Comparison of ENCODE assay signal across 19 mouse cellular contexts in the genomic region with DNA sequence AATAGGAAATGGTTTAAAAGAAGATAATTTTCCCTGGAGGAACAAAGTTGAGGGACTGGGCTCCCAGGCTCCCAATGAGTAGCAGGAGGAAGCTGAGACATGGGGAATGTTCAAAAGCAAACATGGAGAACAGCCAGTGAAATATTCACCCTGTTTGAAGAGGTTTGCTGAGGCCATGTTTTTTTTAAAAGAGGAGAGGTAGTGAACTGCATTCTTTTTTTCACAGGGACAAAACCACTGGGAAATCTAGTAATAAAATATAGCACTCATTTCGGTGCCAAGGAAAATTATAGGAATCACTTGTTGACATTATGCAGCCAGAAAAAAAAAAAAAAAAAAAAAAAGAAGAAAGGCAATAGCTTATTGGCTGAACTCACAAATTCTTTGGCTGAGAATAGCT.
A peak's percentile ranks its signal among the peaks of the same experiment; 100 is the strongest.
DNase-seq lines count a peak whose midpoint lies in the region; ATAC-seq and TF ChIP-seq lines count a peak whose summit lies in the region.
"Had no signal": no experiment of that assay in that cellular context is flagged by ENCODE, and none has a peak within 500 bp of the region (broad histone marks: within the 10 kb centered on the region; RNA-seq: fewer than 3 reads in every experiment).

No protein-coding gene starts in this region.

- no peaks in the 10 kb centered on the region for H3K9me3 ChIP-seq in limb, embryonic 13.5 days
- H3K9me3 ChIP-seq in limb, embryonic 10.5 days (replicated peaks) = no peaks in the 10 kb centered on the region
- H3K9me3 ChIP-seq in lung, postnatal 0 days (ENCODE audit: low read length) = no peaks in the 10 kb centered on the region
- H3K9me3 ChIP-seq: forebrain, embryonic 12.5 days; heart, embryonic 12.5 days; hindbrain, embryonic 10.5 days had no signal

- WGBS in kidney, adult 2 months = 70% methylated on average over 1 of the region's 1 CpGs
- 62% methylated on average over 1 of the region's 1 CpGs for WGBS in limb, embryonic 13.5 days
- WGBS in limb, embryonic 10.5 days = 86% methylated on average over 1 of the region's 1 CpGs
- WGBS in lung, postnatal 0 days = 28% methylated on average over 1 of the region's 1 CpGs
- WGBS in thymus, adult 2 months = 92% methylated on average over 1 of the region's 1 CpGs

- no peak for TF ChIP-seq EP300 in lung, postnatal 0 days (IDR thresholded peaks at IDR 0.05)

- no peak overlapping the region for H3K27ac ChIP-seq in kidney, adult 2 months (ENCODE audit: insufficient read depth, low read depth, low read length)
- H3K27ac ChIP-seq in limb, embryonic 13.5 days = no peak overlapping the region
- no peak overlapping the region for H3K27ac ChIP-seq in limb, embryonic 10.5 days
- no peak overlapping the region for H3K27ac ChIP-seq in lung, postnatal 0 days (ENCODE audit: low read length)
- H3K27ac ChIP-seq in thymus, adult 2 months (ENCODE audit: control insufficient read depth, insufficient read depth, low read length) = no peak overlapping the region
- H3K27ac ChIP-seq: forebrain, embryonic 12.5 days; hindbrain, embryonic 10.5 days; hindbrain, embryonic 14.5 days had no signal

- no peaks in the 10 kb centered on the region for H3K4me1 ChIP-seq in kidney, adult 2 months (ENCODE audit: control insufficient read depth, insufficient read depth, low read length)
- H3K4me1 ChIP-seq in limb, embryonic 13.5 days = no peaks in the 10 kb centered on the region
- no peaks in the 10 kb centered on the region for H3K4me1 ChIP-seq in limb, embryonic 10.5 days
- H3K4me1 ChIP-seq in lung, postnatal 0 days (ENCODE audit: insufficient read depth, low read depth, low read length) = no peaks in the 10 kb centered on the region
- H3K4me1 ChIP-seq in thymus, adult 2 months (replicated peaks; ENCODE audit: control insufficient read depth, insufficient read depth, low read length) = no peaks in the 10 kb centered on the region
- H3K4me1 ChIP-seq: forebrain, embryonic 12.5 days; heart, embryonic 12.5 days; hindbrain, embryonic 10.5 days had no signal

- H3K27me3 ChIP-seq in kidney, adult 2 months (replicated peaks; ENCODE audit: control insufficient read depth, insufficient read depth, low read length) = no peaks in the 10 kb centered on the region
- H3K27me3 ChIP-seq in limb, embryonic 13.5 days = no peaks in the 10 kb centered on the region
- H3K27me3 ChIP-seq in limb, embryonic 10.5 days (ENCODE audit: low read depth, poor library complexity, severe bottlenecking) = no peaks in the 10 kb centered on the region
- H3K27me3 ChIP-seq in lung, postnatal 0 days (replicated peaks; ENCODE audit: insufficient read depth, low read length) = no peaks in the 10 kb centered on the region
- H3K27me3 ChIP-seq in thymus, adult 2 months (ENCODE audit: control insufficient read depth, insufficient read depth, low read length) = no peaks in the 10 kb centered on the region
- H3K27me3 ChIP-seq: CH12.LX; forebrain, embryonic 12.5 days; heart, embryonic 12.5 days had no signal

- H3K36me3 ChIP-seq in kidney, adult 2 months (ENCODE audit: control insufficient read depth, insufficient read depth, low read length) = no peaks in the 10 kb centered on the region
- H3K36me3 ChIP-seq in limb, embryonic 13.5 days = no peaks in the 10 kb centered on the region
- no peaks in the 10 kb centered on the region for H3K36me3 ChIP-seq in limb, embryonic 10.5 days
- no peaks in the 10 kb centered on the region for H3K36me3 ChIP-seq in lung, postnatal 0 days (ENCODE audit: insufficient read depth, low read length)
- H3K36me3 ChIP-seq in thymus, adult 2 months (ENCODE audit: control insufficient read depth, insufficient read depth, low read length) = no peaks in the 10 kb centered on the region
- H3K36me3 ChIP-seq: forebrain, embryonic 12.5 days; heart, embryonic 12.5 days; hindbrain, embryonic 10.5 days had no signal

- no peak overlapping the region for H3K4me2 ChIP-seq in limb, embryonic 13.5 days (replicated peaks)
- no peak overlapping the region for H3K4me2 ChIP-seq in lung, postnatal 0 days (replicated peaks; ENCODE audit: low read depth, low read length)
- H3K4me2 ChIP-seq: forebrain, embryonic 12.5 days; heart, embryonic 12.5 days; hindbrain, embryonic 14.5 days had no signal

- 0 out of 2 replicates have a peak, but pooled peaks have one; percentile 24 for ATAC-seq in limb, embryonic 13.5 days (ENCODE audit: low FRiP score, low read depth)
- ATAC-seq in lung, postnatal 0 days = no peak
- ATAC-seq: forebrain, embryonic 16.5 days had no signal

- no peak for TF ChIP-seq POLR2A in kidney, adult 2 months (IDR thresholded peaks at IDR 0.05; ENCODE audit: low read depth, low read length)
- no peak for TF ChIP-seq POLR2A in thymus, adult 2 months (IDR thresholded peaks at IDR 0.05; ENCODE audit: control insufficient read depth, extremely low read depth, insufficient read depth, low read length, poor library complexity)

- no peak for TF ChIP-seq CTCF in kidney, adult 2 months (conservative IDR thresholded peaks at IDR 0.05; ENCODE audit: insufficient read depth, insufficient read length, low read depth, low read length)
- no peak for TF ChIP-seq CTCF in lung, postnatal 0 days (IDR thresholded peaks at IDR 0.05)
- no peak for TF ChIP-seq CTCF in thymus, adult 2 months (IDR thresholded peaks at IDR 0.05; ENCODE audit: borderline replicate concordance, control insufficient read depth, extremely low read depth, insufficient read depth, low read length, poor library complexity)

- intact Hi-C loops in gastrocnemius, postnatal 36 days (cut with DNase I) = no loop called here

- H3K9ac ChIP-seq in limb, embryonic 13.5 days = no peak overlapping the region
- H3K9ac ChIP-seq in lung, postnatal 0 days (replicated peaks; ENCODE audit: low read depth) = no peak overlapping the region
- H3K9ac ChIP-seq: forebrain, embryonic 12.5 days; heart, embryonic 12.5 days; hindbrain, embryonic 14.5 days had no signal

- peak; percentile 14 for DNase-seq in kidney, adult 2 months
- DNase-seq in kidney, postnatal 10 days = no peak
- no peak for DNase-seq in limb, embryonic 10.5 days (ENCODE audit: low spot score)
- DNase-seq in lung, postnatal 0 days (ENCODE audit: low spot score) = peak; percentile 30
- DNase-seq in lung, postnatal 4 days = no peak
- DNase-seq in thymus, adult 2 months = no peak
- DNase-seq in gastrocnemius, postnatal 36 days = no peak
- DNase-seq: adrenal gland, adult 8-10 months; adrenal gland, postnatal 36 days; cerebellum, adult 2 months; cerebellum, postnatal 10 days; gastrocnemius, postnatal 10 days had no signal

- H3K4me3 ChIP-seq in kidney, adult 2 months (ENCODE audit: insufficient read depth, low read depth, low read length) = no peak overlapping the region
- no peak overlapping the region for H3K4me3 ChIP-seq in limb, embryonic 13.5 days
- no peak overlapping the region for H3K4me3 ChIP-seq in limb, embryonic 10.5 days
- H3K4me3 ChIP-seq in lung, postnatal 0 days (ENCODE audit: low read depth, low read length) = no peak overlapping the region
- H3K4me3 ChIP-seq in thymus, adult 2 months (ENCODE audit: control insufficient read depth, insufficient read depth, low read length) = no peak overlapping the region
- H3K4me3 ChIP-seq: forebrain, embryonic 12.5 days; heart, embryonic 12.5 days; hindbrain, embryonic 10.5 days had no signal

Comparison
In these comparisons a context has a peak if more than half of its experiments do, and no peak if none do; other contexts are left out.
1. DNase-seq: peak in kidney, adult 2 months (single experiment) and lung, postnatal 0 days (single experiment); none in kidney, postnatal 10 days (single experiment), limb, embryonic 10.5 days (single experiment), lung, postnatal 4 days (0 of 2), thymus, adult 2 months (single experiment) and gastrocnemius, postnatal 36 days (0 of 2).